Mouse (Mus musculus): ENCODE data around the gene Eif4e. TPM values are rescaled to one million over a fixed set of nuclear protein-coding genes. Genes with fewer than 3 reads are reported as not detected.

The Eif4e gene
- polyA plus RNA-seq, 1 experiment from 2014 or later = 286 TPM

DNA sequence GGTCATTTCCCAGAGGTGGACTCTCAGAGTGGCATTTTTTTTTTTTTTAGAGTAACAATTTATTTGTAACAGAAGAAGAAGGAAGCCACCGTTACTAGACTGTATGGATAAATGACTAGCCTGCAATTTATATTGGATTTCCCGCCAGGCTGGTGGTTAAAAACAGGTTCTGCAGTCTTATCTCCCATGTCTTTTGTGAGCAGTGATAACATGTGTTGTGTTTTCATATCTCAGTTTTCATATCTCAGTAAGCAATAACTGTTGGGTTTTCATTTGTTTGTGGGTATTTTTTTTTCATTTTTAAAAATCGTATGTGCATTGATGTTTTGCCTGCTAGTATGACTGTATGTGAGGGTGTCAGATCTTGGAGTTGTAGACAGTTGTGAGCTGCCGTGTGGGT, 65.0 kb downstream of the Eif4e start:
- H3K4me3 ChIP-seq (ENCODE audit: low read length) = no peak overlapping the region
- no peak overlapping the region for H3K27ac ChIP-seq (ENCODE audit: low read length)
- H3K9ac ChIP-seq (ENCODE audit: low read length) = no peak overlapping the region
- no peak for ATAC-seq (replicated peaks; ENCODE audit: extremely low read depth, insufficient read depth, low FRiP score)
- H3K4me2 ChIP-seq (ENCODE audit: low read depth, low read length) = no peak overlapping the region
- H3K9me3 ChIP-seq (replicated peaks; ENCODE audit: control insufficient read depth, low read length) = no peaks in the 10 kb centered on the region
- H3K36me3 ChIP-seq (ENCODE audit: control insufficient read depth, insufficient read depth) = no peaks in the 10 kb centered on the region
- H3K4me1 ChIP-seq (ENCODE audit: control insufficient read depth, insufficient read depth, low read length) = no peaks in the 10 kb centered on the region
- WGBS = 87% methylated on average over 4 of the region's 4 CpGs
- H3K27me3 ChIP-seq (ENCODE audit: control insufficient read depth, insufficient read depth, low read length) = no peaks in the 10 kb centered on the region

DNA sequence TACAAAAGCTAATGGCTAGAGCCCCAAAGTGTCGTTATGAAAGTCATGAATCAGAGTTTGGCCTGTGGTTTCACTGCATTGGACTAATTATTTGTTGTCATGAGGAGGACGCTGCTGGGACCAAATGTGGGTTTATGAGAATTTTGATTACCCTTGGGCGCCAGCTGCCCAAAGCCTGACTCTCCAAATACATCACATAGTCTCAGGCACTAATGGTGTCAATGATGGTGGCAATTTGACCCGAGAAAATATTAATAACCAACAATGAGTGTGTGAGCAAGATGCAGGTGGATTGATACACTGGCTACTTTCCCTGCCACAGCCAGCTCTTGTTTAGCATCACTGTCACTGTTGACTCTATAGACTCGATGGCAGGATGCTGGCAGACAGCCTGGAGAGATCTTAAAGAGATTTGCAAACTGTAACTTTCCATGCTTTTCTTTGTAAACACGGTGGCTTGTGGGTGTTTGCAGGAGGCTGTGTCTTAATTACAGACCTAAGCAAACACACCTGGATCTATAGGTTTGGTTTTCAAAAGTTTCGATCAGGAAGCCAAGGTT, 65.9 kb downstream of the Eif4e start:
- WGBS = 77% methylated on average over 7 of the region's 7 CpGs

DNA sequence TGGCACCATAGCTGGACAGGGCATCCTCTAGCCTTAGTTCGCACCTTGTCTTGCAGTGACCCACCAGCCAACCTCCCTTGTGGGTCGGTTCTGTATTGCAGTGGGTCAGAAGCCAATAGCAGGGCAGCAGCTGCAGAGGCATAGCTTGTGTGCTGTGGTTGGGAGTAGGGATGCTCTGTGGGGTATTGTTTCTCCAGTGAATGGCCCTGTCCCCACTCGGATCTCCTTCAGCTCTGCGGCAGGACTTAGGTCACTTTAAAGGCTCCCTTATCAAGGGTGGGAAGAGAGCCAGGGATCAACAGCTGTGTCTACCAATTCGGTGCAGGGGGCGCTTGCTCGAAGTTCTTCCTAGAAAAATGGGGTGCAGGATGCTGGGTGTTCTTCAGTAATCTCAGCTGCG, 67.2 kb downstream of the Eif4e start:
- WGBS = 62% methylated on average over 8 of the region's 8 CpGs
- no peak overlapping the region for H3K4me2 ChIP-seq (ENCODE audit: low read depth, low read length)
- no peaks in the 10 kb centered on the region for H3K27me3 ChIP-seq (ENCODE audit: control insufficient read depth, insufficient read depth, low read length)
- no peaks in the 10 kb centered on the region for H3K4me1 ChIP-seq (ENCODE audit: control insufficient read depth, insufficient read depth, low read length)
- H3K4me3 ChIP-seq (ENCODE audit: low read length) = no peak overlapping the region
- no peaks in the 10 kb centered on the region for H3K36me3 ChIP-seq (ENCODE audit: control insufficient read depth, insufficient read depth)
- no peak for ATAC-seq (replicated peaks; ENCODE audit: extremely low read depth, insufficient read depth, low FRiP score)
- H3K27ac ChIP-seq (ENCODE audit: low read length) = no peak overlapping the region
- H3K9ac ChIP-seq (ENCODE audit: low read length) = no peak overlapping the region
- H3K9me3 ChIP-seq (replicated peaks; ENCODE audit: control insufficient read depth, low read length) = no peaks in the 10 kb centered on the region

More for the DNA sequence above, 65.9 kb downstream of the Eif4e start:
- no peak for ATAC-seq (replicated peaks; ENCODE audit: extremely low read depth, insufficient read depth, low FRiP score)
- Histone ChIP-seq H3K9ac (ENCODE audit: low read length) (no peak overlapping the region), H3K4me1 (ENCODE audit: control insufficient read depth, insufficient read depth, low read length) (no peaks in the 10 kb centered on the region), H3K9me3 (replicated peaks; ENCODE audit: control insufficient read depth, low read length) (no peaks in the 10 kb centered on the region), H3K4me2 (ENCODE audit: low read depth, low read length) (no peak overlapping the region), H3K36me3 (ENCODE audit: control insufficient read depth, insufficient read depth) (no peaks in the 10 kb centered on the region), H3K27ac (ENCODE audit: low read length) (no peak overlapping the region), H3K4me3 (ENCODE audit: low read length) (no peak overlapping the region), H3K27me3 (ENCODE audit: control insufficient read depth, insufficient read depth, low read length) (no peaks in the 10 kb centered on the region)

DNA sequence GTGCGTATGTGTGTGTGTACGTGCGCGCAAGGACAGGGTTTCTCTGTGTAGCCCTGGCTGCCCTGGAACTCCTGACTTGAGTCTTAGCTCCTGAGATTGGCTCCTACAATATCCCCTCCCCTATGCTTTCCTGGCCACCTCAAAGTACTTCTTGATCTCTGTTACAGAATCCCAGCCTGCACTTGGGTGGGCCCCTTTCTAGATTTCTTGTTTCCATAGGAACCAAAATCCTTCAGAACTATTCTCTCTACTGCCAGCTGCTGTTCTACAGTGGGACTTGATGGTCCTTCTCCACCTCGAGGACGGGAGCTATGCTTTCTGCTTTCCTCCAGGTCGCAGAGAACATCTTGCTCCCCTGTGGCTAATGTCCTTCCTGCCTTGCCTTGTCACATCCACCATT, 67.9 kb downstream of the Eif4e start:
- Histone ChIP-seq H3K27me3 (ENCODE audit: control insufficient read depth, insufficient read depth, low read length) (no peaks in the 10 kb centered on the region), H3K27ac (ENCODE audit: low read length) (no peak overlapping the region), H3K4me1 (ENCODE audit: control insufficient read depth, insufficient read depth, low read length) (no peaks in the 10 kb centered on the region), H3K4me2 (ENCODE audit: low read depth, low read length) (no peak overlapping the region), H3K4me3 (ENCODE audit: low read length) (no peak overlapping the region), H3K9me3 (replicated peaks; ENCODE audit: control insufficient read depth, low read length) (no peaks in the 10 kb centered on the region), H3K9ac (ENCODE audit: low read length) (no peak overlapping the region), H3K36me3 (ENCODE audit: control insufficient read depth, insufficient read depth) (no peaks in the 10 kb centered on the region)
- 85% methylated on average over 7 of the region's 7 CpGs for WGBS
- ATAC-seq (replicated peaks; ENCODE audit: extremely low read depth, insufficient read depth, low FRiP score) = no peak

DNA sequence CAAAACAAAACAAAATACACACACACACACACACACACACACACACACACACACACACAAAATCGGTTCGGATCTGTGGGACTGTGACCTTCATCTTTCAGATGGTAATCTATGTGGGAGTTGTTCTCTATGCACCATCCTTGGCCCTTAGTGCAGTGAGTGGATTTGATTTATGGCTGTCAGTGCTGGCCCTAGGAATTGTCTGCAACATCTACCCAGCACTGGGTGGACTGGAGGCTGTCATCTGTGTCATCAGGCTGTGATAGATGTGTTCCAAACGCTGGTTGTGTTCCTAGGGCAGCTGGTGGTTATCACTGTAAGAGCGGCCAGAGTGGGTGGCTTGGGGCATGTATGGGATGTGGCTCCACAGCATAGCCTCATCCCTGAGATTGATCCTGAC, 75.1 kb downstream of the Eif4e start:
- no peaks in the 10 kb centered on the region for H3K36me3 ChIP-seq (ENCODE audit: control insufficient read depth, insufficient read depth)
- WGBS = 61% methylated on average over 4 of the region's 4 CpGs
- H3K4me2 ChIP-seq (ENCODE audit: low read depth, low read length) = no peak overlapping the region
- no peak overlapping the region for H3K4me3 ChIP-seq (ENCODE audit: low read length)
- no peaks in the 10 kb centered on the region for H3K4me1 ChIP-seq (ENCODE audit: control insufficient read depth, insufficient read depth, low read length)
- no peaks in the 10 kb centered on the region for H3K27me3 ChIP-seq (ENCODE audit: control insufficient read depth, insufficient read depth, low read length)
- no peaks in the 10 kb centered on the region for H3K9me3 ChIP-seq (replicated peaks; ENCODE audit: control insufficient read depth, low read length)
- no peak overlapping the region for H3K9ac ChIP-seq (ENCODE audit: low read length)
- no peak overlapping the region for H3K27ac ChIP-seq (ENCODE audit: low read length)
- ATAC-seq (replicated peaks; ENCODE audit: extremely low read depth, insufficient read depth, low FRiP score) = no peak

DNA sequence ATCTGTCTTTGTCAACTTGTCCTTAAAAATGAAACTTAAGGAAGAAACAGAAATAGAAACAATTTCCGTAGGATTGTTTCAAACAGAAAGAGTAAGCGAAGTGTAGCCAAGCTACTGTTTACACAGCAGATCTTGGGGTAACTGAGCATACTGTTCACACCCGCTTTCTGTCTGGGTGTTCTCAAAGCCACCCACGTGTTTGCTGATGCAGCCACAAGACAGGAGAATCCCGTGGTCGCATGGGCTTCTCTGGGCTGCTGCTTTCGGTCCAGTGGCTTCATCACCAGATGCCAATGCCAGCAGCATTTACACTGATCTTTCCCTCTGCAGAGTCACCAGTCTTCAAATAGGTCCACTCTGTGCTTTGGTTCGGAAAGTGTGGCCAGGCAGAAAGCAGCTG, 79.2 kb downstream of the Eif4e start:
- Histone ChIP-seq H3K27ac (ENCODE audit: low read length) (no peak overlapping the region), H3K4me2 (ENCODE audit: low read depth, low read length) (no peak overlapping the region), H3K4me3 (ENCODE audit: low read length) (no peak overlapping the region), H3K4me1 (ENCODE audit: control insufficient read depth, insufficient read depth, low read length) (no peaks in the 10 kb centered on the region), H3K9me3 (replicated peaks; ENCODE audit: control insufficient read depth, low read length) (no peaks in the 10 kb centered on the region), H3K9ac (ENCODE audit: low read length) (no peak overlapping the region), H3K36me3 (ENCODE audit: control insufficient read depth, insufficient read depth) (no peaks in the 10 kb centered on the region), H3K27me3 (ENCODE audit: control insufficient read depth, insufficient read depth, low read length) (no peaks in the 10 kb centered on the region)
- WGBS = 61% methylated on average over 8 of the region's 8 CpGs
- no peak for ATAC-seq (replicated peaks; ENCODE audit: extremely low read depth, insufficient read depth, low FRiP score)

DNA sequence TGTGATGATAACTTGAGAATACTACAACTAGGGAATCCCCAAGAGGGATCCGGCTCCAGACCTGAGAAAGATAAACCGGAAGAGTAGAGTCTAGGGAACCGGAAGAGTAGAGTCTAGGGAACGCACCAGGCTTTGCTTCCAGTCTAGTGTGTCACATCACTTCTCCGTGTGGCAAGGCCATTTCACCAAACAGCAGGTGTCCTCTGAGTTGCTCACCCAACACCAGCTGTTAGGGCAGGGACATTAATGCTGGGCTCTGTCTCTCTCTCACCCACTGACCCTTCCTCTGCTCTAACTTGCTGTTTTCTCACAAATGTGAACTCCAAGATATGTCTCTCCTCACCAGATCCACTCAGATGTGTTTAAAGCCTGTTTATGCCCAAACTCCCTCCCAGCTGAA, 82.7 kb downstream of the Eif4e start:
- ATAC-seq (replicated peaks; ENCODE audit: extremely low read depth, insufficient read depth, low FRiP score) = no peak
- WGBS = 54% methylated on average over 5 of the region's 5 CpGs
- H3K9ac ChIP-seq (ENCODE audit: low read length) = no peak overlapping the region
- H3K27me3 ChIP-seq (ENCODE audit: control insufficient read depth, insufficient read depth, low read length) = no peaks in the 10 kb centered on the region
- H3K4me1 ChIP-seq (ENCODE audit: control insufficient read depth, insufficient read depth, low read length) = peaks cover 9% of the 10 kb centered on the region; the same call in 1 of the 2 replicates
- no peaks in the 10 kb centered on the region for H3K36me3 ChIP-seq (ENCODE audit: control insufficient read depth, insufficient read depth)
- H3K4me2 ChIP-seq (ENCODE audit: low read depth, low read length) = no peak overlapping the region
- H3K9me3 ChIP-seq (replicated peaks; ENCODE audit: control insufficient read depth, low read length) = no peaks in the 10 kb centered on the region
- no peak overlapping the region for H3K4me3 ChIP-seq (ENCODE audit: low read length)
- H3K27ac ChIP-seq (ENCODE audit: low read length) = no peak overlapping the region

MicroRNA genes within 50 kb of the gene (microRNA counts, 519-probe panel; counts per million panel counts)
- microRNA mmu-miR-1956 = 2,013 counts per million, percentile 22 among the panel's probes with 10 or more counts

Small RNA genes lying within 50 kb of the gene (microRNA-seq; reads per million reads assigned to microRNA genes)
- gene Mir1956 = not detected

Other genes starting within 250 kb of the Eif4e start
- gene Adh6a, start 212.9 kb upstream of the Eif4e start, polyA plus RNA-seq (2015; fragmentation: Nextera tagmentation; extraction: Ambion mirVana) = not detected in 2 replicates
- gene Adh6b, start 184.4 kb upstream of the Eif4e start, polyA plus RNA-seq (2015; fragmentation: Nextera tagmentation; extraction: Ambion mirVana) = 1.7 and 3.6 TPM in 2 replicates
- not detected in 2 replicates for gene Adh4, start 110.7 kb upstream of the Eif4e start, polyA plus RNA-seq (2015; fragmentation: Nextera tagmentation; extraction: Ambion mirVana)
- gene Adh5, start 83.1 kb upstream of the Eif4e start, polyA plus RNA-seq (2015; fragmentation: Nextera tagmentation; extraction: Ambion mirVana) = 172 and 191 TPM in 2 replicates
- 35.6 and 41.4 TPM in 2 replicates for gene Metap1, start 36.7 kb upstream of the Eif4e start, polyA plus RNA-seq (2015; fragmentation: Nextera tagmentation; extraction: Ambion mirVana)
- 13.0 and 14.3 TPM in 2 replicates for gene Tspan5, start 216.0 kb downstream of the Eif4e start, polyA plus RNA-seq (2015; fragmentation: Nextera tagmentation; extraction: Ambion mirVana)